Mouse (Mus musculus): ENCODE measurements around the gene Junb. TPM values are rescaled to one million over a fixed set of nuclear protein-coding genes. Genes with fewer than 3 reads are reported as not detected.

Junb gene
- 2,774 TPM for polyA plus RNA-seq (2017; shearing (Covaris generic))

GRCm38 (mm10) chr8:84978248-84978940 is at the start of gene Junb:
TSS of gene Junb (minus strand) at chr8:84978718.

GRCm38 (mm10) chr8:85026670-85027515 is 48.4 kb upstream of the Junb start, which contains the start of gene Trir:
TSS of gene Trir (plus strand) at chr8:85026823.

GRCm38 (mm10) chr8:85025098-85025932 is 46.8 kb upstream of the Junb start, which contains the start of gene Asna1:
TSS of gene Asna1 (minus strand) at chr8:85025281.

DNA sequence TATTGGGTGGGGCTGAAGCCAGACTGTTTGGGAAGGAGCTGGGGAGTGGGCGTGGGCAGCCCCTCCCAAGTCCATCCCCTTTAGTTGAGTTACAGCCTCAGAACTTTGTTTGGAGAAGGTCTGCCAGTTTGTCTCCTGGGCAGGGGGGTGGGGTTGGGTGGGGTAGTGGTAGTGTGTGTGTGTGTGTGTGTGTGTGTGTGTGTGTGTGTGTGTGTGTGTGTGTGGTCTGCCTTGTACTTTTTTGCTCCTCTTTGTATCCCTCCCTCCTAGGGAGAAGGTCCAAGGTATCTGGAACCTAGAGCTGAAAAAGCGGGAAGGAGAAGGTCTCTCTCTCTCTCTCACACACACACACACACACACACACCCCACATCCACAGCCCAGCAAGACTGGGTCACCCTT is 35.9 kb upstream of the Junb start, which contains the start of gene Best2:
Best2 (minus strand) TSS at position 101 of the 400 bp plus-strand sequence.

DNA sequence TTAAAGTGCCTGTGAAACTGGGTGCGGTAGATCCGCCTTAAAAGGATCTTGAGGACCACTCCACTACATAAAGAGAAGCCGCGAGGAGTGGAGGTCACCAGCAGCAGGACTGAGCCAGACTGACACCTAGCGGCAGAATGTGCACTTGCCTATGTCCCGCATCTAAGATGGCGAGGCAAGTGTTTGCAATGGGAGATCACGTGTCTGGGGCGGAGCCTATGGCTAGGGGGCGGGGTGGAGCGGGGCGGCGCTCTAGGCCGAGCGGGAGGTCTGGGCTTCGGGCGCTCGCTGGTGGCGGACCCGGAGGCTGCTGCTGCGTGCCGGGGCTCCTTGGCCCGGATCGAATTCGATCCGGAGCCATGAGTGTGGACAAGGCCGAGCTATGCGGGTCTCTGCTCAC is 11.8 kb upstream of the Junb start, which contains the start of gene Hook2:
Hook2 (plus strand) TSS at position 255 of the 400 bp plus-strand sequence.

GRCm38 (mm10) chr8:84969241-84970134 is 9.0 kb downstream of the Junb start, which contains the start of the genes Gm49661, Prdx2 and Rnaseh2a:
TSS of gene Gm49661 (minus strand) at chr8:84969433.
TSS of gene Prdx2 (plus strand) at chr8:84969587.
TSS of gene Rnaseh2a (minus strand) at chr8:84969767.

GRCm38 (mm10) chr8:84946528-84947240 is 31.8 kb downstream of the Junb start, which contains the start of gene Rtbdn:
TSS of gene Rtbdn (plus strand) at chr8:84946991.

GRCm38 (mm10) chr8:84936962-84937546 is 41.5 kb downstream of the Junb start, which contains the start of gene Mast1:
TSS of gene Mast1 (minus strand) at chr8:84937359.

Other genes starting within 250 kb of the Junb start
- gene Nfix, start 178.4 kb downstream of the Junb start, polyA plus RNA-seq (2017; shearing (Covaris generic)): 12.9 TPM
- gene Dand5, start 155.9 kb downstream of the Junb start, polyA plus RNA-seq (2017; shearing (Covaris generic)): 1.7 TPM
- gene Gadd45gip1, start 147.2 kb downstream of the Junb start, polyA plus RNA-seq (2017; shearing (Covaris generic)): 25.6 TPM
- 153 TPM for gene Rad23a, start 138.1 kb downstream of the Junb start, polyA plus RNA-seq (2017; shearing (Covaris generic))
- 394 TPM for gene Calr, start 131.8 kb downstream of the Junb start, polyA plus RNA-seq (2017; shearing (Covaris generic))
- gene Farsa, start 121.7 kb downstream of the Junb start, polyA plus RNA-seq (2017; shearing (Covaris generic)): 96.7 TPM
- 3.5 TPM for gene Syce2, start 106.6 kb downstream of the Junb start, polyA plus RNA-seq (2017; shearing (Covaris generic))
- 25.9 TPM for gene Gcdh, start 84.8 kb downstream of the Junb start, polyA plus RNA-seq (2017; shearing (Covaris generic))
- 0.30 TPM for gene Klf1, start 76.8 kb downstream of the Junb start, polyA plus RNA-seq (2017; shearing (Covaris generic))
- 4.9 TPM for gene Dnase2a, start 70.2 kb downstream of the Junb start, polyA plus RNA-seq (2017; shearing (Covaris generic))
- gene Mast1, start 41.4 kb downstream of the Junb start, polyA plus RNA-seq (2017; shearing (Covaris generic)): 0.39 TPM
- gene Rtbdn, start 31.7 kb downstream of the Junb start, polyA plus RNA-seq (2017; shearing (Covaris generic)): not detected
- gene Gm49661, start 9.3 kb downstream of the Junb start, polyA plus RNA-seq (2017; shearing (Covaris generic)): not detected
- 93.0 TPM for gene Prdx2, start 9.1 kb downstream of the Junb start, polyA plus RNA-seq (2017; shearing (Covaris generic))
- 63.4 TPM for gene Rnaseh2a, start 9.0 kb downstream of the Junb start, polyA plus RNA-seq (2017; shearing (Covaris generic))
- 12.8 TPM for gene Hook2, start 11.9 kb upstream of the Junb start, polyA plus RNA-seq (2017; shearing (Covaris generic))
- not detected for gene Best2, start 35.8 kb upstream of the Junb start, polyA plus RNA-seq (2017; shearing (Covaris generic))
- gene Asna1, start 46.6 kb upstream of the Junb start, polyA plus RNA-seq (2017; shearing (Covaris generic)): 22.6 TPM
- gene Trir, start 48.1 kb upstream of the Junb start, polyA plus RNA-seq (2017; shearing (Covaris generic)): 180 TPM
- gene Tnpo2, start 58.2 kb upstream of the Junb start, polyA plus RNA-seq (2017; shearing (Covaris generic)): 27.8 TPM
- gene Fbxw9, start 81.3 kb upstream of the Junb start, polyA plus RNA-seq (2017; shearing (Covaris generic)): 4.1 TPM
- gene Gm5741, start 89.3 kb upstream of the Junb start, polyA plus RNA-seq (2017; shearing (Covaris generic)): not detected
- 99.9 TPM for gene Dhps, start 93.0 kb upstream of the Junb start, polyA plus RNA-seq (2017; shearing (Covaris generic))
- 114 TPM for gene Wdr83os, start 102.0 kb upstream of the Junb start, polyA plus RNA-seq (2017; shearing (Covaris generic))
- gene Wdr83, start 102.6 kb upstream of the Junb start, polyA plus RNA-seq (2017; shearing (Covaris generic)): 18.4 TPM
- 109 TPM for gene Man2b1, start 104.6 kb upstream of the Junb start, polyA plus RNA-seq (2017; shearing (Covaris generic))
- gene Zfp791, start 144.4 kb upstream of the Junb start, polyA plus RNA-seq (2017; shearing (Covaris generic)): not detected
- not detected for gene Cks1brt, start 173.2 kb upstream of the Junb start, polyA plus RNA-seq (2017; shearing (Covaris generic))
- gene Olfr371, start 247.3 kb upstream of the Junb start, polyA plus RNA-seq (2017; shearing (Covaris generic)): not detected

Measured in naive thymus-derived CD4-positive, alpha-beta T cell, adult 5 months (primary cell).